Mouse (Mus musculus): ENCODE measurements around the gene Asgr2. TPM values are rescaled to one million over a fixed set of nuclear protein-coding genes. Genes with fewer than 3 reads are reported as not detected.

The Asgr2 gene
- not detected in 2 replicates for polyA plus RNA-seq (2016; fragmentation: Nextera tagmentation; extraction: Ambion mirVana)

DNA sequence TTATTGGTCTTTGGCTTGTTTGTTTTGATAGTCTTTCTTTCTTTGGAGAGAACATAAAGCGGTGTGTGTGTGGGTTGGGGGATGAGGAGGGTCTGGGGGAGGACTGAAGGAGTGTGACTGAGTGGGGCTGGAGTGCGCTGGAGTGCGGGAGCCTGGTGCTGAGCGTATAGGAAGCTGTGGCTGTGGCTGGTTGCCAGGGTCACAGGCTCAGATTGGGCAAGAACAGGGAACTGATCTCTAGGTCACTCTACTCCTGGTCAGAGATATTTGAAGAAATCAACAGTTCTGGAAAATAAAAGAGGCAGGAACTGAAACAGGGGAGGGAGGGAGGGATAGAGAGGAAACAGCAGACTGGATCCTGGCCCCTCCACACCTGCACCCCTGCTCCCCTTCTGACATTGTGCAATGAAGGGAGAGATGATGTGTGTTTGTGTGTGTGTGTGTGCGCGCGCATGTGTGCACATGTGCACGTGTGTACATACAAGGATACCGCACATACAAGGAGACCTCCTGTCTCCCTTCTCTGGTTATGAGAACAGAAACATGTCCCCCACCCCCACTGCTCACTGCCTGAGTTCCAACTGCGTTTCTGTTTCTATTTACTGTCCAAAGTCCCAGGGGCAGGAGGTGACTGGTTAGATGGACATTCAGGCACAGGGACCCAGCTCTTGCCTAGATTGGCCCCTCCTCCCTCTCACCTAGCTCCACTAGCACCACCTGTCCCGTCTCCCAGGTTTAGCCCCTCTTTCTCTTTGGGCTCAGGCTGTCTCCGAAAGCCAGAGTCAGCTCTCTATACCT, at the start of gene Asgr2:
TSS of gene Asgr2 (plus strand) at position 659 of the 798 bp plus-strand sequence.
- no peak within 1 kb of the TSS for H3K4me3 ChIP-seq
- no peak for DNase-seq (ENCODE audit: low spot score)
- 80% methylated on average over 12 of the region's 12 CpGs for WGBS
- H3K27me3 ChIP-seq (ENCODE audit: low read depth, poor library complexity, severe bottlenecking): 0 out of 2 replicates have a peak, but pooled peaks cover 1% of the 10 kb centered on the region
- H3K27ac ChIP-seq: no peak within 1 kb of the TSS
- peaks cover 6% of the 10 kb centered on the region; the same call in 1 of the 2 replicates for H3K4me1 ChIP-seq
- no peaks in the 10 kb centered on the region for H3K36me3 ChIP-seq
- no peaks in the 10 kb centered on the region for H3K9me3 ChIP-seq (replicated peaks)

- H3K4me1 ChIP-seq: peaks cover 8% of the 10 kb centered on the region; the same call in 1 of the 2 replicates
- H3K36me3 ChIP-seq: peaks cover 71% of the 10 kb centered on the region
- WGBS: 76% methylated on average over 7 of the region's 7 CpGs
- no peak overlapping the region for H3K4me3 ChIP-seq
- no peaks in the 10 kb centered on the region for H3K27me3 ChIP-seq (ENCODE audit: low read depth, poor library complexity, severe bottlenecking)
- no peaks in the 10 kb centered on the region for H3K9me3 ChIP-seq (replicated peaks)
- no peak for DNase-seq (ENCODE audit: low spot score)
- H3K27ac ChIP-seq: no peak overlapping the region
Observed at GRCm38 (mm10) chr11:70043665-70044064, 48.8 kb upstream of the Asgr2 start.

DNA sequence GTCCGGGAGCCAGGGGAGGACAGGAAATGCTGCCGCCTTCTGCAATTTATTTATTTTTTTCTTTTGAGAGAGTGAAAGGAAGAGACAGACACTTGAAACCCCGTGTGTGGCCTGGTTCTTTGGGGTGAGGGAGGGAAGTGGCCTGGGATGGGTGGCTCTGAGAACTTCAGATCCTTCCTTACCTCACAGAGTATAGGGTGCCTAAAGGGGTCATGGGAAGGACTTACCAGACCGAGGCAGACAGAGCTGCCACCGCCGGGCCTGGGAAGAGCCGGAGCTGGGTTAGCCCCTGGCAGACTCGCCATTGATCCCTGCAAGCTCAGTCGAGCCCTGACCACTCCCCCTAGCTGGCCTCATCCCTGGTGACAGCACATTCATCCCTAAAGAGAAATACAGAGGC, 47.0 kb upstream of the Asgr2 start:
- WGBS: 37% methylated on average over 9 of the region's 9 CpGs
- Histone ChIP-seq H3K4me1 (peaks cover 8% of the 10 kb centered on the region; the same call in 1 of the 2 replicates), H3K4me3 (no peak overlapping the region), H3K27ac (no peak overlapping the region), H3K36me3 (peaks cover 54% of the 10 kb centered on the region), H3K9me3 (replicated peaks) (no peaks in the 10 kb centered on the region), H3K27me3 (ENCODE audit: low read depth, poor library complexity, severe bottlenecking) (no peaks in the 10 kb centered on the region)
- no peak for DNase-seq (ENCODE audit: low spot score)

DNA sequence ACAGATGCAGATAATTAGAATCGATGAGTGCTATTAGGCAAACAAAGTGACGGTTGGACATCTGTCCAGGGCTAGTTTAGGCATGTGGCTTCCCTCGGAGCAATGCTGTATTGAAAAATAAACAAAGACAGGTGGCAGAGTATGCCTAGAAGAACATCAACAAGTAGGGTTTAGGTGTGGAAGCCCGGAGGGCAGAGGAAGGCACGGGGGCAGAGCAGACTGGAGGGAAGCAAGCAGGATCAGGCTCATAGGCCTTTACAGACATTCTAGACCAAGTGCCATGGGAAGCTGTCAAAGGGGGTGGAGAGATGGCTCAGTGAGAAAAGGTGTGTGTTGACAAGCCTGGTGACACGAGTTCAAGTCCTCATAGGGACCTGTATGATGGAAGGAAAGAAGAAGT, 43.1 kb upstream of the Asgr2 start:
- H3K36me3 ChIP-seq: peaks cover 14% of the 10 kb centered on the region
- H3K4me3 ChIP-seq: no peak overlapping the region
- no peak overlapping the region for H3K27ac ChIP-seq
- WGBS: 69% methylated on average over 6 of the region's 6 CpGs
- H3K4me1 ChIP-seq: peaks cover 8% of the 10 kb centered on the region; the same call in 1 of the 2 replicates
- peaks cover 8% of the 10 kb centered on the region for H3K27me3 ChIP-seq (ENCODE audit: low read depth, poor library complexity, severe bottlenecking)
- no peaks in the 10 kb centered on the region for H3K9me3 ChIP-seq (replicated peaks)
- no peak for DNase-seq (ENCODE audit: low spot score)

DNA sequence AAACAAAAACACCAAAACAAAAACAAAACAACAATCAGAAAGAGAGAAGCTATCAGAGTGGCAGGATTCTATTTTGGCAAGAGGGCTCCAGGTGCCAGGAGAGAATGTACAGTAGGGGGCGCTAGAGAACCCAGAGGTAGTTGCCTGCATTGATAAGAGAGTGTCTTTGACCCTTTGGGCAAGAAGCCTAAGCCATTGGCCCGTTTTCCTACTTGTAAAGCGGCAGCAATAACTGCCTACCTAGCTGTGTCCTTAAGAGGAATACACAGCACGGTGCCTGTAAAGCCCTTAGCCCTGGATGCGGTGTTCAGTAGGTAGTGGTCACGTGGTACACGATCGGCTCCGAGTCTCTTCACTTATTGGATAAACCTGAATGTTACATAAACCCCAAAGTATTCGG, 42.6 kb upstream of the Asgr2 start:
- H3K36me3 ChIP-seq: peaks cover 10% of the 10 kb centered on the region
- 58% methylated on average over 10 of the region's 10 CpGs for WGBS
- H3K4me3 ChIP-seq: no peak overlapping the region

DNA sequence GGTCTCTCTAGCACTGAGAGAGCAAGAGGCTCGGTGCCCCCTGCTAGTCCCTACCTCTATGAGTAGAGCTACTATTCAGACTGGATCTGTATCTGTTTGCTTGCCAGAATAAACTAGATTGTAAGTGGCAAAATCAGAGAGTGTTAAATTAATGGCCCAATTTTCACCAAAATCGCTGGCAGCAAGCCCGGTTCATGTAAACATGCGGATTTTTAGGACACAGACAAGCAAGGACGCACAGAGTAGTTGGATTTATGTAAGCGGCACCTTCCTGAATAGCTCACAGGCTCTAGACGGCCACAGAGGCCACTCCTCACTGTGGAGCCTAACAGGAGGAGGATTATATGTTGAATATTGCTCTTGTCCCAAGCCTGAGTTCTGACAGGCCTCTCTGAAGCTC, 39.3 kb upstream of the Asgr2 start:
- Histone ChIP-seq H3K9me3 (replicated peaks) (no peaks in the 10 kb centered on the region), H3K4me3 (no peak overlapping the region), H3K27ac (no peak overlapping the region), H3K4me1 (peaks cover 24% of the 10 kb centered on the region), H3K36me3 (no peaks in the 10 kb centered on the region), H3K27me3 (ENCODE audit: low read depth, poor library complexity, severe bottlenecking) (peaks cover 15% of the 10 kb centered on the region)
- DNase-seq (ENCODE audit: low spot score): no peak
- 78% methylated on average over 7 of the region's 7 CpGs for WGBS

More for the DNA sequence above, 42.6 kb upstream of the Asgr2 start:
- no peak overlapping the region for H3K27ac ChIP-seq
- peaks cover 6% of the 10 kb centered on the region; the same call in 1 of the 2 replicates for H3K4me1 ChIP-seq
- DNase-seq (ENCODE audit: low spot score): no peak
- H3K27me3 ChIP-seq (ENCODE audit: low read depth, poor library complexity, severe bottlenecking): peaks cover 12% of the 10 kb centered on the region
- H3K9me3 ChIP-seq (replicated peaks): no peaks in the 10 kb centered on the region

DNA sequence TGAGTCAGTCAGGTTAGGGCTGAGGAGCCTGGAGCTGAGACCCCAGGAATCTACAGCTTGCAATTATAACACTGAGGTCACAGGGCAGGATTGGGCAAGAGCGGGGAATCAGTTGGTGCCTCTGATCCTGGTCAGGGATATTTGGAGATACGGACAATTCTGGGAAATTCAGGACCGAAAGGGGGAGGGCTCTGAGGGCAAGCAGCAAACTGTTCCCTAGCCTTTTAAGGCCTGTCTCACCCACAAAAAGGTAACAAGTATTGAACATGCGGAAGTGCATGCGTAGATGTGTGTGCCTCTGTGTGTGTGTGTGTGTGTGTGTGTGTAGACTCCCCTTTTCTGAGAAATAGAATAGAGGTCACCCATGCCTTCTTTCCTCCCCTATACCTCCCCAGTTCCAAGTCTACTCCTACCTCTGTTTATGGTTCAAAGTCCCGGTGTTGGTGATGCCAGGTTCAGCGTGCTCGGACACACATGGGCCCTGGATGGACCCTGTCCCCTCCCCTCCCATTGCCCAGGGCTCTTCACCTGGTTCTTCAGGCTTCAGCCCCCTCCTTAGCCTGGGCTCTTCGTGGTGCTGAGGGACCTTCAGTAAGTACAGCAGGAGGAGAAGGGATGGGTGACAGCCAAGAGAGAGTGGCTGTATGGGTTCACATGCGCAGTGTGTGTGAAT, 38.4 kb upstream of the Asgr2 start, which contains the start of gene Asgr1:
TSS of gene Asgr1 (plus strand) at position 188 of the 673 bp plus-strand sequence.
- DNase-seq (ENCODE audit: low spot score): no peak
- Histone ChIP-seq H3K36me3 (no peaks in the 10 kb centered on the region), H3K4me1 (peaks cover 24% of the 10 kb centered on the region), H3K9me3 (replicated peaks) (no peaks in the 10 kb centered on the region), H3K27ac (0 out of 2 replicates have a peak within 1 kb of the TSS, but pooled peaks have one; percentile 10), H3K4me3 (no peak within 1 kb of the TSS), H3K27me3 (ENCODE audit: low read depth, poor library complexity, severe bottlenecking) (peaks cover 15% of the 10 kb centered on the region)
- 86% methylated on average over 10 of the region's 10 CpGs for WGBS

DNA sequence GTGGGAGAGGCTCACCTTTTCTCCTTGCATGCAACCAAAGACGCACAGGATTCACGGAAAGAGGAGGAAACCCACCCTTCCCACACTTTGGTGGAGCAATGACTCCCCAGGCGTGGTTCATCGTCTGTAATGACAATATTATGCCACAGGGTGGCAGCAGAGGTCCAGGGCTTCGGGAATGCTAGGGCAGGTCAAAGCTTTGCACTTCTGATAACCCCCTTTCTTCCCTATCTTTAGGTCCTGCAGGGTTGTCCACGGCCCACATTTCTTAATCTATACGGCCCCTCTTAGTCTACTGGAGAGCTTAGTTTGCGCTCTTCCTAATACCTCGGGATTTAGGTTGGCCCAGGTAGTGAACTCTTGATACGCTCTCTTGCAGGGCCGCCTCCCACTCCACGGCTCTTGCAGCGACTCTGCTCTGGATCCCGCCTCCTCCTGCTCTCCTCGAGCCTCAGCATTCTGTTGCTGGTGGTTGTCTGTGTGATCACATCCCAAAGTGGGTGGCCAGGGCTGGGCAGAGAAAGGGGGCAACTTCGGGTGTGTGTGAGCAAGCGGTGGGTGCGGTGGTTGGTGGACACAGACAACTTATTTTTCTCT, 36.7 kb upstream of the Asgr2 start:
- WGBS: 28% methylated on average over 18 of the region's 18 CpGs
- peak overlapping the region; percentile 50 for H3K27ac ChIP-seq
- DNase-seq (ENCODE audit: low spot score): peak; percentile 89
- no peaks in the 10 kb centered on the region for H3K36me3 ChIP-seq
- peaks cover 15% of the 10 kb centered on the region for H3K27me3 ChIP-seq (ENCODE audit: low read depth, poor library complexity, severe bottlenecking)
- peaks cover 24% of the 10 kb centered on the region for H3K4me1 ChIP-seq
- peak overlapping the region; percentile 24; the same call in 1 of the 2 replicates for H3K4me3 ChIP-seq
- H3K9me3 ChIP-seq (replicated peaks): no peaks in the 10 kb centered on the region

GRCm38 (mm10) chr11:70057805-70058204, 34.6 kb upstream of the Asgr2 start:
- 90% methylated on average over 9 of the region's 9 CpGs for WGBS

GRCm38 (mm10) chr11:70059930-70060329, 32.5 kb upstream of the Asgr2 start:
- H3K27ac ChIP-seq: no peak overlapping the region
- WGBS: 62% methylated on average over 6 of the region's 6 CpGs
- H3K4me1 ChIP-seq: peaks cover 23% of the 10 kb centered on the region
- DNase-seq (ENCODE audit: low spot score): no peak
- H3K4me3 ChIP-seq: no peak overlapping the region
- no peaks in the 10 kb centered on the region for H3K36me3 ChIP-seq
- H3K9me3 ChIP-seq (replicated peaks): peaks cover 3% of the 10 kb centered on the region; the same call in 1 of the 2 replicates
- H3K27me3 ChIP-seq (ENCODE audit: low read depth, poor library complexity, severe bottlenecking): peaks cover 1% of the 10 kb centered on the region; the same call in 1 of the 2 replicates

More at GRCm38 (mm10) chr11:70057805-70058204, 34.6 kb upstream of the Asgr2 start:
- no peaks in the 10 kb centered on the region for H3K9me3 ChIP-seq (replicated peaks)
- peaks cover 24% of the 10 kb centered on the region for H3K4me1 ChIP-seq
- H3K36me3 ChIP-seq: no peaks in the 10 kb centered on the region
- H3K27me3 ChIP-seq (ENCODE audit: low read depth, poor library complexity, severe bottlenecking): peaks cover 15% of the 10 kb centered on the region
- H3K4me3 ChIP-seq: no peak overlapping the region
- DNase-seq (ENCODE audit: low spot score): no peak
- H3K27ac ChIP-seq: no peak overlapping the region

GRCm38 (mm10) chr11:70063053-70063452, 29.4 kb upstream of the Asgr2 start:
- Histone ChIP-seq H3K36me3 (no peaks in the 10 kb centered on the region), H3K9me3 (replicated peaks) (peaks cover 3% of the 10 kb centered on the region; the same call in 1 of the 2 replicates), H3K4me1 (peaks cover 28% of the 10 kb centered on the region), H3K27ac (no peak overlapping the region), H3K4me3 (no peak overlapping the region), H3K27me3 (ENCODE audit: low read depth, poor library complexity, severe bottlenecking) (no peaks in the 10 kb centered on the region)
- no peak for DNase-seq (ENCODE audit: low spot score)
- WGBS: 72% methylated on average over 3 of the region's 3 CpGs

GRCm38 (mm10) chr11:70066701-70067100, 25.7 kb upstream of the Asgr2 start:
- Histone ChIP-seq H3K27ac (peak overlapping the region; percentile 67), H3K4me1 (peaks cover 44% of the 10 kb centered on the region)
- WGBS: 85% methylated on average over 4 of the region's 4 CpGs

More at GRCm38 (mm10) chr11:70066701-70067100, 25.7 kb upstream of the Asgr2 start:
- peaks cover 3% of the 10 kb centered on the region; the same call in 1 of the 2 replicates for H3K9me3 ChIP-seq (replicated peaks)
- no peaks in the 10 kb centered on the region for H3K27me3 ChIP-seq (ENCODE audit: low read depth, poor library complexity, severe bottlenecking)
- H3K36me3 ChIP-seq: no peaks in the 10 kb centered on the region
- no peak overlapping the region for H3K4me3 ChIP-seq
- DNase-seq (ENCODE audit: low spot score): no peak

Measured in limb, embryonic 10.5 days (tissue).